21 mouse cellular contexts compared by ENCODE assay signal in genomic region chr8:83981533-83981932, GRCm38 (mm10). TPM values are rescaled to one million over a fixed set of nuclear protein-coding genes. Genes with fewer than 3 reads are reported as not detected.
DNase-seq lines count a peak whose midpoint lies in the region; ATAC-seq and TF ChIP-seq lines count a peak whose summit lies in the region.
"Had no signal": no experiment of that assay in that cellular context is flagged by ENCODE, and none has a peak within 500 bp of the region (broad histone marks: within the 10 kb centered on the region; RNA-seq: fewer than 3 reads in every experiment).

No protein-coding gene starts in this region.

- TF ChIP-seq CTCF in intestine, postnatal 0 days (IDR thresholded peaks at IDR 0.05; ENCODE audit: low read depth), result no peak

- no peaks in the 10 kb centered on the region for H3K27me3 ChIP-seq in heart, embryonic 14.5 days (ENCODE audit: control insufficient read depth, insufficient read depth, low read length)
- H3K27me3 ChIP-seq in heart, embryonic 10.5 days (ENCODE audit: insufficient read depth, poor library complexity, severe bottlenecking), result no peaks in the 10 kb centered on the region
- no peaks in the 10 kb centered on the region for H3K27me3 ChIP-seq in intestine, postnatal 0 days (replicated peaks; ENCODE audit: control insufficient read depth, insufficient read depth, low read length)
- no peaks in the 10 kb centered on the region for H3K27me3 ChIP-seq in intestine, embryonic 15.5 days (replicated peaks)
- H3K27me3 ChIP-seq: embryonic facial prominence, embryonic 15.5 days; hindbrain, embryonic 12.5 days had no signal

- intact Hi-C loops in heart, postnatal 25 days (cut with DNase I), result no loop called here

- peak; percentile 25 for DNase-seq in cerebellum, adult 9-11 months
- no peak for DNase-seq in cerebellum, adult 11 months
- peak; percentile 86 for DNase-seq in heart, adult 11 months
- no peak for DNase-seq in heart, postnatal 25 days (ENCODE audit: low spot score)
- DNase-seq in heart, embryonic 10.5 days (ENCODE audit: low spot score), result no peak
- DNase-seq: cerebellum, adult 8-10 months; embryo, embryonic 11 days; kidney, adult 18-20 months; kidney, postnatal 10 days had no signal

- H3K9ac ChIP-seq in heart, embryonic 14.5 days (ENCODE audit: low read length), result peak overlapping the region; percentile 62; the same call in 1 of the 2 replicates
- no peak overlapping the region for H3K9ac ChIP-seq in intestine, postnatal 0 days (ENCODE audit: low read depth, low read length)
- H3K9ac ChIP-seq in intestine, embryonic 15.5 days, result no peak overlapping the region
- H3K9ac ChIP-seq: embryonic facial prominence, embryonic 15.5 days; hindbrain, embryonic 12.5 days had no signal

- no peak overlapping the region for H3K4me2 ChIP-seq in heart, embryonic 14.5 days (ENCODE audit: low read length)
- no peak overlapping the region for H3K4me2 ChIP-seq in intestine, postnatal 0 days (replicated peaks; ENCODE audit: low read depth)
- no peak overlapping the region for H3K4me2 ChIP-seq in intestine, embryonic 15.5 days (replicated peaks)
- H3K4me2 ChIP-seq: embryonic facial prominence, embryonic 15.5 days; hindbrain, embryonic 12.5 days had no signal

- no peak overlapping the region for H3K4me3 ChIP-seq in heart, embryonic 14.5 days (ENCODE audit: control insufficient read depth in 1 of 2, insufficient read depth in 1 of 2, low read depth in 1 of 2, low read length in 2 of 2)
- H3K4me3 ChIP-seq in heart, embryonic 10.5 days, result no peak overlapping the region
- H3K4me3 ChIP-seq in intestine, postnatal 0 days (ENCODE audit: low read depth, low read length), result no peak overlapping the region
- H3K4me3 ChIP-seq in intestine, embryonic 15.5 days (replicated peaks), result no peak overlapping the region
- H3K4me3 ChIP-seq: embryonic facial prominence, embryonic 15.5 days; erythroblast, embryonic 14.5 days; forebrain, embryonic 10.5 days; hindbrain, embryonic 12.5 days had no signal

- peak overlapping the region; percentile 95 to 98 for H3K27ac ChIP-seq in heart, embryonic 14.5 days (replicated peaks in 1 of 2; ENCODE audit: control insufficient read depth in 1 of 2, insufficient read depth in 1 of 2, low read depth in 2 of 2, low read length in 2 of 2)
- H3K27ac ChIP-seq in heart, embryonic 10.5 days, result no peak overlapping the region
- H3K27ac ChIP-seq in intestine, postnatal 0 days (ENCODE audit: low read depth, low read length), result no peak overlapping the region
- no peak overlapping the region for H3K27ac ChIP-seq in intestine, embryonic 15.5 days
- H3K27ac ChIP-seq: embryonic facial prominence, embryonic 15.5 days; forebrain, embryonic 10.5 days; hindbrain, embryonic 12.5 days had no signal

- no peak for ATAC-seq in heart, embryonic 14.5 days (ENCODE audit: insufficient number of reproducible peaks, insufficient read depth, low FRiP score, low read depth)
- 0 out of 2 replicates have a peak, but pooled peaks have one; percentile 26 for ATAC-seq in intestine, postnatal 0 days
- no peak for ATAC-seq in intestine, embryonic 15.5 days
- ATAC-seq: forebrain, embryonic 14.5 days; hindbrain, embryonic 16.5 days; inflammation-experienced regulatory T-cells, adult 6 months had no signal

- peaks cover 71% of the 10 kb centered on the region for H3K36me3 ChIP-seq in heart, embryonic 14.5 days (ENCODE audit: control insufficient read depth, insufficient read depth, low read length)
- peaks cover 76% of the 10 kb centered on the region for H3K36me3 ChIP-seq in heart, embryonic 10.5 days
- peaks cover 35% of the 10 kb centered on the region for H3K36me3 ChIP-seq in intestine, postnatal 0 days (ENCODE audit: control insufficient read depth, insufficient read depth)
- H3K36me3 ChIP-seq in intestine, embryonic 15.5 days, result peaks cover 36% of the 10 kb centered on the region

- H3K9me3 ChIP-seq in heart, embryonic 14.5 days (ENCODE audit: control insufficient read depth, low read length), result no peaks in the 10 kb centered on the region
- H3K9me3 ChIP-seq in heart, embryonic 10.5 days, result no peaks in the 10 kb centered on the region
- H3K9me3 ChIP-seq in intestine, postnatal 0 days (ENCODE audit: control insufficient read depth), result no peaks in the 10 kb centered on the region
- no peaks in the 10 kb centered on the region for H3K9me3 ChIP-seq in intestine, embryonic 15.5 days
- H3K9me3 ChIP-seq: embryonic facial prominence, embryonic 15.5 days; forebrain, embryonic 10.5 days; hindbrain, embryonic 12.5 days had no signal

- H3K4me1 ChIP-seq in heart, embryonic 14.5 days (ENCODE audit: control insufficient read depth in 2 of 2, insufficient read depth in 2 of 2, low read length in 2 of 2), result peaks cover 35 to 44% of the 10 kb centered on the region in 2 experiments
- peaks cover 43% of the 10 kb centered on the region for H3K4me1 ChIP-seq in heart, embryonic 10.5 days
- H3K4me1 ChIP-seq in intestine, postnatal 0 days (replicated peaks; ENCODE audit: control insufficient read depth, insufficient read depth, low read length), result no peaks in the 10 kb centered on the region
- peaks cover 14% of the 10 kb centered on the region for H3K4me1 ChIP-seq in intestine, embryonic 15.5 days (replicated peaks)

- WGBS in heart, embryonic 14.5 days, result 92% methylated on average over 7 of the region's 7 CpGs
- WGBS in heart, embryonic 10.5 days, result 95% methylated on average over 7 of the region's 7 CpGs
- WGBS in intestine, postnatal 0 days, result 95% methylated on average over 7 of the region's 7 CpGs
- WGBS in intestine, embryonic 15.5 days, result 96% methylated on average over 7 of the region's 7 CpGs

RNA-seq across cellular contexts. Expression of gene Prkaca, which starts 8.7 kb away (rescaled TPM):
- 100 to 1,000 TPM; 353 to 360 TPM for total RNA-seq in heart, postnatal 25 days (2021)
- 160 and 211 TPM in 2 replicates for polyA plus RNA-seq in heart, embryonic 14.5 days (2014; fragmentation: Nextera tagmentation; extraction: Ambion mirVana)
- polyA plus RNA-seq in heart, embryonic 10.5 days (2016; fragmentation: Nextera tagmentation; extraction: Ambion mirVana), result 157 and 160 TPM in 2 replicates
- 70.7 and 72.5 TPM in 2 replicates for polyA plus RNA-seq in intestine, postnatal 0 days (2015; fragmentation: Nextera tagmentation; extraction: Ambion mirVana)
- 115 and 121 TPM in 2 replicates for polyA plus RNA-seq in intestine, embryonic 15.5 days (2015; fragmentation: Nextera tagmentation; extraction: Ambion mirVana)

RNA-seq across cellular contexts. Expression of gene Samd1, which starts 15.9 kb away (rescaled TPM):
- total RNA-seq in heart, postnatal 25 days (2021), result 10 to 100 TPM; 27.4 to 30.9 TPM
- 7.3 and 8.5 TPM in 2 replicates for polyA plus RNA-seq in heart, embryonic 14.5 days (2014; fragmentation: Nextera tagmentation; extraction: Ambion mirVana)
- 5.0 and 10.7 TPM in 2 replicates for polyA plus RNA-seq in heart, embryonic 10.5 days (2016; fragmentation: Nextera tagmentation; extraction: Ambion mirVana)
- 3.5 and 4.5 TPM in 2 replicates for polyA plus RNA-seq in intestine, postnatal 0 days (2015; fragmentation: Nextera tagmentation; extraction: Ambion mirVana)
- polyA plus RNA-seq in intestine, embryonic 15.5 days (2015; fragmentation: Nextera tagmentation; extraction: Ambion mirVana), result 8.4 and 8.7 TPM in 2 replicates

RNA-seq across cellular contexts. Expression of gene 1700067K01Rik, which starts 19.8 kb away (rescaled TPM):
- under 1 TPM in 1 of 2 experiments, not detected in 1; 0.26 TPM for total RNA-seq in heart, postnatal 25 days (2021)
- 0.69 and 0.80 TPM in 2 replicates for polyA plus RNA-seq in heart, embryonic 14.5 days (2014; fragmentation: Nextera tagmentation; extraction: Ambion mirVana)
- 0.27 and 0.95 TPM in 2 replicates for polyA plus RNA-seq in heart, embryonic 10.5 days (2016; fragmentation: Nextera tagmentation; extraction: Ambion mirVana)
- polyA plus RNA-seq in intestine, postnatal 0 days (2015; fragmentation: Nextera tagmentation; extraction: Ambion mirVana), result 0.68 and 0.86 TPM in 2 replicates
- 0.86 and 0.87 TPM in 2 replicates for polyA plus RNA-seq in intestine, embryonic 15.5 days (2015; fragmentation: Nextera tagmentation; extraction: Ambion mirVana)
- total RNA-seq: common myeloid progenitor, adult 5-6 weeks; gastrocnemius, adult 8-10 months had no signal

RNA-seq across cellular contexts. Expression of gene Asf1b, which starts 26.2 kb away (rescaled TPM):
- 1 to 10 TPM; 1.1 to 1.7 TPM for total RNA-seq in heart, postnatal 25 days (2021)
- 57.2 and 60.7 TPM in 2 replicates for polyA plus RNA-seq in heart, embryonic 14.5 days (2014; fragmentation: Nextera tagmentation; extraction: Ambion mirVana)
- 71.5 and 80.8 TPM in 2 replicates for polyA plus RNA-seq in heart, embryonic 10.5 days (2016; fragmentation: Nextera tagmentation; extraction: Ambion mirVana)
- polyA plus RNA-seq in intestine, postnatal 0 days (2015; fragmentation: Nextera tagmentation; extraction: Ambion mirVana), result 13.8 and 16.0 TPM in 2 replicates
- polyA plus RNA-seq in intestine, embryonic 15.5 days (2015; fragmentation: Nextera tagmentation; extraction: Ambion mirVana), result 57.8 and 60.9 TPM in 2 replicates

RNA-seq across cellular contexts. Expression of gene Gm10644, which starts 26.5 kb away (rescaled TPM):
- under 1 TPM; 0.61 to 0.70 TPM for total RNA-seq in heart, postnatal 25 days (2021)
- 0.51 and 0.66 TPM in 2 replicates for polyA plus RNA-seq in heart, embryonic 14.5 days (2014; fragmentation: Nextera tagmentation; extraction: Ambion mirVana)
- polyA plus RNA-seq in heart, embryonic 10.5 days (2016; fragmentation: Nextera tagmentation; extraction: Ambion mirVana), result 0.41 and 0.86 TPM in 2 replicates
- polyA plus RNA-seq in intestine, postnatal 0 days (2015; fragmentation: Nextera tagmentation; extraction: Ambion mirVana), result 0.09 and 0.12 TPM in 2 replicates
- 0.44 and 0.47 TPM in 2 replicates for polyA plus RNA-seq in intestine, embryonic 15.5 days (2015; fragmentation: Nextera tagmentation; extraction: Ambion mirVana)
- polyA plus RNA-seq: erythroblast, embryonic 14.5 days had no signal

Comparison
In these comparisons a context has a peak if more than half of its experiments do, and no peak if none do; other contexts are left out.
1. DNase-seq: peak in cerebellum, adult 9-11 months (single experiment) and heart, adult 11 months (single experiment); none in cerebellum, adult 11 months (single experiment), heart, postnatal 25 days (single experiment) and heart, embryonic 10.5 days (single experiment).
2. H3K27ac ChIP-seq: peak in heart, embryonic 14.5 days (2 of 2); none in heart, embryonic 10.5 days (single experiment), intestine, postnatal 0 days (single experiment) and intestine, embryonic 15.5 days (single experiment).